In genomic region chr5:119674606-119675330, GRCm38 (mm10) we compare ENCODE assay signal across 11 mouse cellular contexts. TPM values are rescaled to one million over a fixed set of nuclear protein-coding genes. Genes with fewer than 3 reads are reported as not detected.
DNase-seq lines count a peak whose midpoint lies in the region; ATAC-seq and TF ChIP-seq lines count a peak whose summit lies in the region.
"Had no signal": no experiment of that assay in that cellular context is flagged by ENCODE, and none has a peak within 500 bp of the region (broad histone marks: within the 10 kb centered on the region; RNA-seq: fewer than 3 reads in every experiment).

No protein-coding gene starts in this region.

- no peak for ATAC-seq in kidney, postnatal 0 days (replicated peaks; ENCODE audit: low FRiP score, low read depth)
- no peak for ATAC-seq in erythroblast, adult 5-6 weeks (replicated peaks; ENCODE audit: low FRiP score, poor library complexity, severe bottlenecking)

- H3K4me3 ChIP-seq in kidney, postnatal 0 days (replicated peaks; ENCODE audit: low read depth, low read length), result peak overlapping the region; percentile 65
- peak overlapping the region; percentile 84 for H3K4me3 ChIP-seq in embryonic fibroblast, embryonic 13.5 days (ENCODE audit: insufficient read depth, low read length)
- H3K4me3 ChIP-seq in myocyte, result peak overlapping the region; percentile 66

- no peak for TF ChIP-seq CTCF in kidney, postnatal 0 days (IDR thresholded peaks at IDR 0.05; ENCODE audit: low read depth)
- no peak for TF ChIP-seq CTCF in embryonic fibroblast, embryonic 13.5 days (IDR thresholded peaks at IDR 0.05; ENCODE audit: borderline replicate concordance, insufficient read depth, low read length)

- peaks cover 35% of the 10 kb centered on the region for H3K27me3 ChIP-seq in kidney, postnatal 0 days (ENCODE audit: insufficient read depth, low read length)
- H3K27me3 ChIP-seq in myocyte (ENCODE audit: control insufficient read depth, insufficient read depth, insufficient read length), result no peaks in the 10 kb centered on the region

- H3K4me2 ChIP-seq in kidney, postnatal 0 days (ENCODE audit: low read length), result peak overlapping the region; percentile 71
- H3K4me2 ChIP-seq in myocyte (ENCODE audit: low read depth), result peak overlapping the region; percentile 88

- no peak for TF ChIP-seq POLR2A in embryonic fibroblast, embryonic 13.5 days (IDR thresholded peaks at IDR 0.05; ENCODE audit: low read depth, low read length)
- TF ChIP-seq POLR2A in myocyte (IDR thresholded peaks at IDR 0.05; ENCODE audit: insufficient read length, low read depth), result no peak

- peak overlapping the region; percentile 79 for H3K9ac ChIP-seq in kidney, postnatal 0 days (ENCODE audit: low read depth, low read length)

- DNase-seq in embryo, embryonic 10.5 days (ENCODE audit: low spot score), result peak; percentile 50
- DNase-seq in embryo, embryonic 10 days (ENCODE audit: low spot score), result no peak
- DNase-seq in kidney, postnatal 0 days (ENCODE audit: low spot score), result no peak
- DNase-seq in kidney, postnatal 25 days, result no peak
- no peak for DNase-seq in thymus, postnatal 25 days
- DNase-seq: cerebellum, adult 2 months; midbrain, embryonic 14.5 days; right cerebral cortex, postnatal 4 days had no signal

- peaks cover 3% of the 10 kb centered on the region; the same call in 1 of the 2 replicates for H3K36me3 ChIP-seq in kidney, postnatal 0 days (ENCODE audit: insufficient read depth, low read length)
- peaks cover 5% of the 10 kb centered on the region for H3K36me3 ChIP-seq in myocyte (ENCODE audit: control insufficient read depth, insufficient read depth)

- 26% methylated on average over 12 of the region's 12 CpGs for WGBS in kidney, postnatal 0 days

- peaks cover 30% of the 10 kb centered on the region for H3K79me2 ChIP-seq in myocyte (ENCODE audit: control insufficient read depth, insufficient read depth)

- no peaks in the 10 kb centered on the region for H3K4me1 ChIP-seq in kidney, postnatal 0 days (replicated peaks; ENCODE audit: insufficient read depth, low read length)
- H3K4me1 ChIP-seq in embryonic fibroblast, embryonic 13.5 days (ENCODE audit: control insufficient read depth, insufficient read depth, low read length), result no peaks in the 10 kb centered on the region; the same call in 1 of the 2 replicates

- peak overlapping the region; percentile 36; the same call in 1 of the 2 replicates for H3K27ac ChIP-seq in kidney, postnatal 0 days
- 0 out of 2 replicates have a peak overlapping the region, but pooled peaks have one; percentile 14 for H3K27ac ChIP-seq in embryonic fibroblast, embryonic 13.5 days (ENCODE audit: insufficient read depth, low read length)

- no peaks in the 10 kb centered on the region for H3K9me3 ChIP-seq in kidney, postnatal 0 days (replicated peaks; ENCODE audit: low read length)

- H3ac ChIP-seq in myocyte (ENCODE audit: control insufficient read depth, insufficient read length), result no peak overlapping the region

TF ChIP-seq in myocyte, 11 proteins besides CTCF, POLR2A, EP300 and RAD21:
- TF ChIP-seq E2F4 (IDR thresholded peaks at IDR 0.05; ENCODE audit: insufficient read depth), result no peak
- TF ChIP-seq REST (IDR thresholded peaks at IDR 0.05; ENCODE audit: insufficient read depth, insufficient read length), result no peak

RNA-seq across cellular contexts. Expression of gene Tbx3, which starts 4.3 kb away (rescaled TPM):
- 32.9 and 36.8 TPM in 2 replicates for polyA plus RNA-seq in kidney, postnatal 0 days (2015; fragmentation: Nextera tagmentation; extraction: Ambion mirVana)
- 16.8 and 20.9 TPM in 2 replicates for polyA plus RNA-seq in embryonic fibroblast, embryonic 13.5 days (2011; ENCODE audit: insufficient read length, low read depth, missing spikeins)
- polyA plus RNA-seq in myocyte (2012; fragmentation: generic; extraction: Trizol), result 3.1 TPM
- total RNA-seq in erythroblast, adult 5-6 weeks (2015; ENCODE audit: low replicate concordance), result not detected in 2 replicates
- not detected in 2 replicates for total RNA-seq in erythroblast, adult 5-6 weeks (2017; ENCODE audit: low replicate concordance)
